Mouse (Mus musculus) thymus, adult 2 months (tissue): ENCODE measurements around the gene Dmxl2. TPM values are rescaled to one million over a fixed set of nuclear protein-coding genes. Genes with fewer than 3 reads are reported as not detected.

ENCODE experiments used
- DNase-seq: peaks from one replicate; pipeline ENCODE4 v3.0.0; 2021
- H3K27ac ChIP-seq: fragments of 200-500 bp; 2 replicates; pipeline ENCODE4 v1.5.1; 2012; ENCODE audit warnings: low read length, control low read depth; ENCODE audit not compliant: control insufficient read depth, insufficient read depth
- H3K27me3 ChIP-seq: fragments of 200-500 bp; 2 replicates; pipeline ENCODE4 v1.6.1; 2012; ENCODE audit warnings: mild to moderate bottlenecking, low read length, moderate library complexity, mixed read lengths; ENCODE audit not compliant: control insufficient read depth, insufficient read depth
- H3K36me3 ChIP-seq: fragments of 200-500 bp; 2 replicates; pipeline ENCODE4 v1.6.1; 2012; ENCODE audit warnings: mild to moderate bottlenecking, low read length, moderate library complexity; ENCODE audit not compliant: control insufficient read depth, insufficient read depth
- H3K4me1 ChIP-seq: fragments of 200-500 bp; replicated peaks from 2 replicates; pipeline ENCODE4 v1.6.1; 2012; ENCODE audit warnings: low read length; ENCODE audit not compliant: control insufficient read depth, insufficient read depth
- H3K4me3 ChIP-seq: fragments of 200-500 bp; 2 replicates; pipeline ENCODE4 v1.5.1; 2012; ENCODE audit warnings: mild to moderate bottlenecking, low read length, control low read depth, moderate library complexity; ENCODE audit not compliant: control insufficient read depth, insufficient read depth
- CTCF ChIP-seq: fragments of 200-500 bp; IDR thresholded peaks from 2 replicates; pipeline ENCODE4 v1.5.1; 2012; ENCODE audit warnings: mild to moderate bottlenecking, control low read depth, low read length, moderate library complexity, borderline replicate concordance; ENCODE audit not compliant: control insufficient read depth, poor library complexity, insufficient read depth; ENCODE audit errors: extremely low read depth
- POLR2A ChIP-seq: fragments of 200-500 bp; IDR thresholded peaks from 2 replicates; pipeline ENCODE4 v1.6.1; 2012; ENCODE audit warnings: mild to moderate bottlenecking, low read length, control low read depth, moderate library complexity; ENCODE audit not compliant: control insufficient read depth, poor library complexity, insufficient read depth; ENCODE audit errors: extremely low read depth
- WGBS: fragments of 180-500 bp; shearing (Covaris S2); methylation state at CpG from one replicate; pipeline ENCODE4 v1.1.7; 2018; 5-methylcytosine and 5-hydroxymethylcytosine counted together
- polyA plus RNA-seq: library from polyadenylated mRNA; depleted of rRNA; stranded (reverse); fragments of >200 nt; gene quantifications from 2 replicates; pipeline ENCODE4 v1.2.3, GENCODE M21; 2012

Dmxl2 gene
- polyA plus RNA-seq, 1 experiment: 1.0 TPM

DNA sequence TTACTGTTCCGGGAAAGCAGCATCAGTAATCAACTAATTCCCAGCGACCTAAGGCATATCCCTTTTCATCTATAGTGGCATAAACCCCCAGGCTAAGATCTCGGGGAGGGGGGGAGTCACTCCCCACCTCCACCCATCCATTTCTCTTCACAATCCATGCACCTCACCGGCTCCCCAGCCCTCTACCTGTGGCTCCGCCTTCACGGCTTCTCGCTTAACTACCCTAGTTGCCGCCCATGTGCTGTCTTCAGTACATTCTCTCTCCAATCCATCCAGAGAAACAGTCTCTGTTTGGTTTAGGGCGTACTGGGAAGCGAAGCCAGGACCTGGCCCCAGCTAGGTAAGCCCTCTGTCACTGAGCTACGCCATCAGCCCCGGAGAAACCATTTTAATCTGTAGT is 1.4 kb upstream of the Dmxl2 start:
- H3K4me1 ChIP-seq: 0 out of 2 replicates have a peak, but pooled peaks cover 2% of the 10 kb centered on the region
- no peak for DNase-seq
- 43% methylated on average over 12 of the region's 12 CpGs for WGBS
- TF ChIP-seq CTCF: no peak
- TF ChIP-seq POLR2A: no peak
- H3K27ac ChIP-seq: no peak overlapping the region
- H3K36me3 ChIP-seq: no peaks in the 10 kb centered on the region
- H3K4me3 ChIP-seq: no peak overlapping the region
- peaks cover 5% of the 10 kb centered on the region for H3K27me3 ChIP-seq

DNA sequence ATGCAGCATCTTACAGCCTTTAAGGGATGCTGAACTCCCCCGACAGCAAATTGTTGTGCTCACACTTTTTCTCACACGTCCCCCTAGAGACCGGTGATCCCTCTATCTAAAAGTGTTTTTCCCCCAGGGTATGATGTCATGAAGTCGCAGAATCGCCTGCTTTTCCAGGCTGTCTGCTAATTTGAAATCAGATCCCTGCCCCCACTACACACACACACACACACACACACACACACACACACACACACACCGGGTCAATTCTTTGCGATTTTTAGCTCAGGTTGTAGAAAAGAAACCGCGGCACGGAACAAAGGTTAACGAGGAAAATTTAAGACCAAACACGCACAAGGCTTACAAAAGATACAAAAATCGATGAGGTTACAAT is 677 bp upstream of the Dmxl2 start:
- no peak for DNase-seq
- Histone ChIP-seq H3K36me3 (no peaks in the 10 kb centered on the region), H3K4me1 (0 out of 2 replicates have a peak, but pooled peaks cover 2% of the 10 kb centered on the region), H3K4me3 (peak overlapping the region; percentile 13; the same call in 1 of the 2 replicates), H3K27me3 (peaks cover 5% of the 10 kb centered on the region), H3K27ac (no peak overlapping the region)
- TF ChIP-seq CTCF: no peak
- TF ChIP-seq POLR2A: no peak
- WGBS: 3% methylated on average over 13 of the region's 13 CpGs

DNA sequence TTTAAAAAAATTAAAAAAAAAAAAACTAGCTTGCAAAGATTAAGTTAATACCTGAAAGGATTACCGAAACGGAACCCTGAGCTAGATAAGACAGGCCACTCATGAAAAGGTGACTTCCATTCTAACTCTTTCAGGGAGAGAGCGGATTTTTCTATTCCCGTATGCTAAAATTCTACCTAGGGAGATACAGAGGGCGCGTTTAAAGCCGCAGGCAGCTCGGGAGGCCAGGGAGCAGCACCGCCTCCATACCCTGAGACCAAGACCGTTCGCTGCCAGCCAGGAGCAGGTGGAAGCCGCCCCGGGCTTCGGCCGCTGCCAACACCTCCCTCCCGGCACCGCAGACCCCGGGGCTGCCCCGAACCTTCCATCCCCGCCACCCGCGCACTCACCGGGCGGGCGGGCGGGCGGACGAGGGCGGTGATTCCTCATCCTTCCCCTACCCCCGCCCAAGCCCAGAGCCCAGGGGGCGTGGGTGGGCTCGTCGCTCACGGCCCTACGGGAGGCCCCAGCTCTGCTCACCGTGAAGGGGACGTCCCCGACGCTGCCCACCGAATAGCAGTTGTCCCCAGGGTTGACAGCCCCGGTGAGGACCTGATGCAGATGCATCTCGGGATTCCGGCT is 484 bp downstream of the Dmxl2 start:
- 1% methylated on average over 41 of the region's 43 CpGs for WGBS
- no peak for TF ChIP-seq CTCF
- TF ChIP-seq POLR2A: no peak
- no peak overlapping the region for H3K27ac ChIP-seq
- H3K4me1 ChIP-seq: 0 out of 2 replicates have a peak, but pooled peaks cover 2% of the 10 kb centered on the region
- H3K36me3 ChIP-seq: no peaks in the 10 kb centered on the region
- peaks cover 5% of the 10 kb centered on the region for H3K27me3 ChIP-seq
- H3K4me3 ChIP-seq: peak overlapping the region; percentile 20
- DNase-seq: peak; percentile 1

DNA sequence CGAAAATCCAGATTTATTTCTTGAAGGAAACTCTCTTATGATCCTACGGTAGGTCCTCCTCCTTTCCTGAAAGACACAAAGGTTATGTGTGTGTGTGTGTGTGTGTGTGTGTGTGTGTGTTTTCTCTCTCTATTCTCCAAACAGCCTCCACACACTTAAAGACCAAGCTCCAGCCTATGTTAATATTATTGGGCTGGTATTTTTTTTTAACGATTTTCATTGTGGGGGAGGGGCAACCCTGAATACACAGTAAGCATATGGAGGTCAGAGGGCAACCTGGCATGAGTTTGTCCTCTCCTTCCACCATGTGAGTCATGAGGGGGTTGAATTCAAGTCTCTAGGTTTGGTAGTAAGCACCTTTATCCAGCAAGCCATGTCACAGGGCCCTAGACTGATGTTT is 1.6 kb downstream of the Dmxl2 start:
- Histone ChIP-seq H3K36me3 (no peaks in the 10 kb centered on the region), H3K4me3 (no peak overlapping the region), H3K4me1 (0 out of 2 replicates have a peak, but pooled peaks cover 2% of the 10 kb centered on the region), H3K27ac (no peak overlapping the region), H3K27me3 (peaks cover 5% of the 10 kb centered on the region)
- DNase-seq: no peak
- WGBS: 89% methylated on average over 3 of the region's 3 CpGs
- TF ChIP-seq POLR2A (no peak), CTCF (no peak)

DNA sequence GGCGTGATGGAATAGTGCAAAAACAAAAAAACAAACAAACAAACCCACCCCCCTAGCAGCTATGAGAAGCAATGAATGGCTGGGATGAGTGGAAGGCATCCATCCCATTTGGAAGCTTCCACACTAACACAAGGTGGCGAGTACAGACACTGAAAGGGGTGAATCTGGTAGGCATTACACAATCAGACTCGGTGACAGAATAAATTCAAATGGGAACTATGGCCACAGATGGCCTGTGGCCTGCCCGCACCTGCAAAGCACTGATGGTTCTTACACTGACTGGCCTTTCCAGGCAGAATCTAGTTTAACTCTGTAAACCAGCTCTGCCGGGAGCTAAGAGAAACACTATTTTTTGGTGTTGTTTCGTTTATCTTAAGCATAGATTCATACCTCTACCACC is 2.1 kb downstream of the Dmxl2 start:
- DNase-seq: no peak
- no peak for TF ChIP-seq POLR2A
- no peak for TF ChIP-seq CTCF
- 94% methylated on average over 6 of the region's 6 CpGs for WGBS

DNA sequence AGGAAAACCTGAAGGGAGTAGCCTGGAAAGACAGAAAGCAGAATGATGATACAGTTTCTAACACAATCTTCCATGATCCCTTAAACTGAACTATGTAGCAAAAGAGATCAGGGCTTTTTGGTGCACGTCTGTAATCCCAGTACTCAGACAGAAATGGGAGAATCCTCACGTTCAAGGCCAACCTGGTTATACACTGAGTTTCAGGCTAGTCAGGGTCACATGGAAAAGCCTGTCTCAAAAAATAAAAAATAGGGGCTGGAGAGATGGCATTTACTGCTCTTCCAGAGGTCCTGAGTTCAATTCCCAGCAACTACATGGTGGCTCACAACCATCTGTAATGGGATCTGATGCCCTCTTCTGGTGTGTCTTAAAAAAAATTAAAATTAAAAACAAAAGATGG is 11.0 kb downstream of the Dmxl2 start:
- no peaks in the 10 kb centered on the region for H3K36me3 ChIP-seq
- 91% methylated on average over 2 of the region's 2 CpGs for WGBS
- no peak for DNase-seq
- no peaks in the 10 kb centered on the region for H3K27me3 ChIP-seq
- no peak overlapping the region for H3K4me3 ChIP-seq
- no peaks in the 10 kb centered on the region for H3K4me1 ChIP-seq
- H3K27ac ChIP-seq: no peak overlapping the region
- TF ChIP-seq CTCF (no peak), POLR2A (no peak)

More for the DNA sequence above, 2.1 kb downstream of the Dmxl2 start:
- no peak overlapping the region for H3K27ac ChIP-seq
- peaks cover 5% of the 10 kb centered on the region for H3K27me3 ChIP-seq
- H3K4me3 ChIP-seq: no peak overlapping the region
- 0 out of 2 replicates have a peak, but pooled peaks cover 2% of the 10 kb centered on the region for H3K4me1 ChIP-seq
- H3K36me3 ChIP-seq: no peaks in the 10 kb centered on the region
